Mouse (Mus musculus): ENCODE measurements around the gene Gucy2d.

DNA sequence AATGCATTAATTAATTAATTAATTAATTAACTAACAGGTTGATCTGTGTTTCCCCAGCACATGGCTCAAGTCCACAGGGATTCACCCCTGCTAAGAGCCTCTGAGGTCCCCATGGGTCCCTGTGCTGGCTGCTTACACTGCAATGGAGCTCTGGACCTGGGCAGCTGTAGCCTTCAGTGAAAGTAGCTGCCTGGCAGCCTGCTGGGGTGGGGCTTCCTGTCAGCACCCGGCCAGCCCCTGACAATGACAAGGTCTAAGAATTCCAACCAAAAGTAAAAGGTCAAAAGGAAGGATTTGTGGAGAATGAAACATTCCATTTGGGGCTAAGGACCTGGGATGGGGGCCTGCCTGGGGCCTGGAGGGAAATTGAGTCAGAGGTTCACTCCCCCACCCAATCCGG, 53.1 kb downstream of the Gucy2d start:
- TF ChIP-seq POLR2A (IDR thresholded peaks at IDR 0.05; ENCODE audit: insufficient read depth, low read depth, low read length) (no peak), CTCF (IDR thresholded peaks at IDR 0.05; ENCODE audit: insufficient read depth, low read depth, low read length) (no peak)
